Mouse (Mus musculus): ENCODE results near the gene Mpp2.

GRCm38 (mm10) chr11:102051954-102052353 is 36.4 kb downstream of the Mpp2 start:
- TF ChIP-seq CTCF (IDR thresholded peaks at IDR 0.05; ENCODE audit: low read depth) (no peak), EP300 (IDR thresholded peaks at IDR 0.05; ENCODE audit: low read depth) (no peak)
